Mouse (Mus musculus): ENCODE data around the gene Fgfr2. TPM values are rescaled to one million over a fixed set of nuclear protein-coding genes. Genes with fewer than 3 reads are reported as not detected.

Gene Fgfr2
- polyA plus RNA-seq, 1 experiment from 2014 or later = 93.4 TPM

DNA sequence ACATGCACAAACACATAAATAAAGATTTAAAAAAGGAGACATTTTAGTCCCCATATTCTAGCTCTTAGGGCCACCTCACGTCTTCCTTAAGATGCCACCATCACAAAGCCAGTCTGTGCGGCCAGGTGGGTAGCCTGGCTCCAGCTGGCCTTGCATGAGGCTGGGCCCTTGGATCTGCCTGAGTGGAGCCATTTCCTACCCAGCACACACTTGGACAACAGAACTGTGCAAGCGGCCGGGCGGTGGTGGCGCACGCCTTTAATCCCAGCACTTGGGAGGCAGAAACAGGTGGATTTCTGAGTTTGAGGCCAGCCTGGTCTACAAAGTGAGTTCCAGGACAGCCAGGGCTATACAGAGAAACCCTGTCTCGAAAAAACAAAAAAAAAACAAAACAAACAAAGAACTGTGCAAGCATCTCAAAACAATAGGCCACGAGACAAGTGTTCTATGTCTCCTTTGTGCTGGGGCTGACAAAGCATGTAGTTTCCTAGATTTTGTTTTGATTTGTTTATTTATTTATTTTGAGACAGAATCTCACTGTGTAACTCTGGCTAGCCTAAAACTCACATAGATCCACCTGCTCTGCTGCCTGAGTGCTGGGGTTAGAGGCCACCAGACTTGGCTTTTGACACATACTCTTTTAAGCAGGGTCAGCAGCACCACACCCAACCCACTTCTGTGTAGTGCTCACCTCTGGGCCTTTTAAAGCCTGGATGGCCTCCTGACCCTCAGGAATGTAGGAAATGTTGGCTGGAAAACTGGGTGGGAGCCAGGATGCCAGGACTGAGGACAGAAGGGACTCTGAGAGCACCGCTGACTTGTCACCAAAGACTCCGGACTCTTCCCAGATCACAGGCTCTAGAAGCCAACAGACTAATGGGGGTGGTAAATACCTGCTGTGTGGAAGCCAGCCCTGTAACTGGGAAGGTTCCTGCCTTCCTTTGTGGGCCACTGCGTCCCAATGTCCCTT lies 400.5 kb downstream of the Fgfr2 start:
- Histone ChIP-seq H3K4me3 (replicated peaks; ENCODE audit: low read length) (no peak overlapping the region), H3K36me3 (ENCODE audit: control insufficient read depth, insufficient read depth, low read length) (no peaks in the 10 kb centered on the region), H3K9me3 (replicated peaks; ENCODE audit: control insufficient read depth, low read length) (no peaks in the 10 kb centered on the region), H3K27me3 (ENCODE audit: control insufficient read depth, insufficient read depth, low read length) (no peaks in the 10 kb centered on the region), H3K9ac (ENCODE audit: low read length) (no peak overlapping the region), H3K4me2 (ENCODE audit: low read depth, low read length) (no peak overlapping the region), H3K4me1 (ENCODE audit: control insufficient read depth, insufficient read depth, low read length) (peaks cover 17% of the 10 kb centered on the region), H3K27ac (ENCODE audit: low read length) (no peak overlapping the region)
- WGBS = 91% methylated on average over 12 of the region's 12 CpGs
- ATAC-seq (ENCODE audit: insufficient read depth, low FRiP score) = no peak

DNA sequence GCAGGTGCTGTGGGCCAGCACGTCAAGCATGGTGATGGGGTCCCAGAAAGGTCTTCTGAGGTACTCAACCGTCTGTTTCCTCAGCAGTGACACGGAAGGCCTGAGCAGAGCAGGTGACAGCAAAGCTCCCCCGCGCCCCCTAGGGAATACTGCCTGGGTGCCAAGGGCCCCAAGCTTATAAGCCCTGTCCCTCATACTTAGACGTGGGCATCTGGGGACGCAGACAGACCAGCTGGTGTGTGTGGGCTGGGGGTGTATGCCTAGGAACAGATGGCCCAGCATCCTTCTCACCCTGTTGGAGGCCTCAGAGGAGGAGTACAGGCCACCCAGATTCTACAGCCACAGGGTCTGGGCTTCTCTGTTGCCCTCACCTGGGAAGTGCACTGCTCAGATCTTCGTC lies 402.6 kb downstream of the Fgfr2 start:
- WGBS = 80% methylated on average over 8 of the region's 8 CpGs
- ATAC-seq (ENCODE audit: insufficient read depth, low FRiP score) = no peak

DNA sequence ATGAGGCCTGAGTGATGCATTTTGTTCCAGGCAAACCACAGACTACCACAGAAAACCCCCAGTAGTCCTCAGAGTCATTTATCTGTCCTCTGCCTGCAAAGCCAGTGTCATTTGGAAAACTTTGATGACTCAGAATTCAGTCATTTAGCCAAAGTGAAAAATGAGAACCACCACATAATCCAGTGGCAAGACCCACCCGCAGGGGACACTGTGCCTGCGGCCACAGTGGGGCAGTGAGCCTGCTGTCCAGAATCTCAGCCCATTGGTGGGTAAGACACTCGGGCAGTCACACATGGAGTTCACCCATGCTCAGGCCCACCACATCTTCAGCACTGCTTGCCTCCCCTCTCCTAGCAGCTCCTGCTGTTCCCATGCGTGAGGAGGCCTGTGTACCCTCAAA lies 403.6 kb downstream of the Fgfr2 start:
- peaks cover 12% of the 10 kb centered on the region for H3K4me1 ChIP-seq (ENCODE audit: control insufficient read depth, insufficient read depth, low read length)
- ATAC-seq (ENCODE audit: insufficient read depth, low FRiP score) = no peak
- WGBS = 90% methylated on average over 4 of the region's 4 CpGs
- no peaks in the 10 kb centered on the region for H3K36me3 ChIP-seq (ENCODE audit: control insufficient read depth, insufficient read depth, low read length)
- H3K9me3 ChIP-seq (replicated peaks; ENCODE audit: control insufficient read depth, low read length) = no peaks in the 10 kb centered on the region
- no peak overlapping the region for H3K27ac ChIP-seq (ENCODE audit: low read length)
- H3K9ac ChIP-seq (ENCODE audit: low read length) = no peak overlapping the region
- H3K4me2 ChIP-seq (ENCODE audit: low read depth, low read length) = no peak overlapping the region
- H3K4me3 ChIP-seq (replicated peaks; ENCODE audit: low read length) = no peak overlapping the region
- no peaks in the 10 kb centered on the region for H3K27me3 ChIP-seq (ENCODE audit: control insufficient read depth, insufficient read depth, low read length)

More for the DNA sequence above, 402.6 kb downstream of the Fgfr2 start:
- Histone ChIP-seq H3K4me3 (replicated peaks; ENCODE audit: low read length) (no peak overlapping the region), H3K27me3 (ENCODE audit: control insufficient read depth, insufficient read depth, low read length) (no peaks in the 10 kb centered on the region), H3K4me1 (ENCODE audit: control insufficient read depth, insufficient read depth, low read length) (peaks cover 8% of the 10 kb centered on the region), H3K27ac (ENCODE audit: low read length) (no peak overlapping the region), H3K4me2 (ENCODE audit: low read depth, low read length) (no peak overlapping the region), H3K9ac (ENCODE audit: low read length) (no peak overlapping the region), H3K36me3 (ENCODE audit: control insufficient read depth, insufficient read depth, low read length) (no peaks in the 10 kb centered on the region), H3K9me3 (replicated peaks; ENCODE audit: control insufficient read depth, low read length) (no peaks in the 10 kb centered on the region)

DNA sequence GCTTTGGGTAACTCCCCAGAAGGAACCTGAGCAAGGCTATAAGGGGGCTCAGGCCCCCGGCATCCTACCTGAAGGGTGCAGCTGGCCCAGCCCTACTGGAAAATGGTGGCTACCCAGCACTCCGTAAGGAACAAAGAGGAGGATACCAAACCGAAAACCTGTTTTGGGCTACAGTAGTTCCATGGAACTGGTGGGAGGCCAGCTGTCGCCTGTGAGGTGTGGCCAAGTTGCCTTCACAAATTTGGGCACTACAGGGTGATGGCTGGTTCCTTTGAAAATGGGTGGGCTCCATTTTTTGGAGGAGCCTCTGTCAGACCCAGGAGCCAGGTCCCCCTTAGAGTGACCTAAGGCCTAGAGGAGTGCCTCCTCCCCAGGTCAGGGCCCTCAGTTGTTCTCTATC lies 407.9 kb downstream of the Fgfr2 start:
- WGBS = 96% methylated on average over 4 of the region's 4 CpGs

DNA sequence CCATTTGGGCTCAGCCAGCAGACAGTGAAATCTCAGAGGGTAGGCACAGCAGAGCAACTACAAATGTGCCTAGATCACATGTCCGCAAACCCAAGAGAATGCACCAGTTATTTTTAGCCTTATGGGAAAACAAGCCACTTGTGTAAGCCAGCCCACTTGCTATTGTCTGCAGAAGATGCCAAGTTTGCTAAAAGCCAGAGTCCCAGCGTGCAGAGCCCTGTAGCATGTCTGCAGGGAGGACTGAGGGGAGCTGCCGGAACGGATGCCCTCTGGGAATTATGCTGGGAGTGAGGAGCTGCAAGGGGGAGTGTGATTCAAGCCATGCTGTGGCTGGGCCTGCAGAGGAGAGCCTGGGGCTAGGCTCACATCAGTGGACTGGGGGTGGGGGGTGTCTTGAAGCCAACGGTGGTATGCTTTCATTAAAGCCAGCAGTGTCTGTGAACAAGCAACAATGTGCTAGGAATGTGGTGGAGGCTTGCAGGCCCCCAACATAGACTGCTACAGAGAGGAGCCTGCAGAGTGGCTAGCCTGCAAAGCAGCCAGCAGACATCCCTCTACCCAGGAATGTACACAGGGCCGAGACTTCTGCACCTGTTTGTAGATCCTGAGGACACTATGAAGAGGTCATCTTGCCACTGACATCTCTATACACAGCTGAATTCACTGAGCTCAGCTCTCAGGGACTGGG lies 408.8 kb downstream of the Fgfr2 start:
- peak; percentile 70 for ATAC-seq (ENCODE audit: insufficient read depth, low FRiP score)
- WGBS = 42% methylated on average over 6 of the region's 6 CpGs

More for the DNA sequence above, 407.9 kb downstream of the Fgfr2 start:
- no peaks in the 10 kb centered on the region for H3K9me3 ChIP-seq (replicated peaks; ENCODE audit: control insufficient read depth, low read length)
- ATAC-seq (ENCODE audit: insufficient read depth, low FRiP score) = no peak
- H3K4me1 ChIP-seq (ENCODE audit: control insufficient read depth, insufficient read depth, low read length) = peaks cover 26% of the 10 kb centered on the region
- H3K27ac ChIP-seq (ENCODE audit: low read length) = peak overlapping the region; percentile 72; the same call in 1 of the 2 replicates
- no peaks in the 10 kb centered on the region for H3K36me3 ChIP-seq (ENCODE audit: control insufficient read depth, insufficient read depth, low read length)
- H3K4me2 ChIP-seq (ENCODE audit: low read depth, low read length) = no peak overlapping the region
- H3K4me3 ChIP-seq (replicated peaks; ENCODE audit: low read length) = no peak overlapping the region
- H3K27me3 ChIP-seq (ENCODE audit: control insufficient read depth, insufficient read depth, low read length) = no peaks in the 10 kb centered on the region
- H3K9ac ChIP-seq (ENCODE audit: low read length) = no peak overlapping the region

DNA sequence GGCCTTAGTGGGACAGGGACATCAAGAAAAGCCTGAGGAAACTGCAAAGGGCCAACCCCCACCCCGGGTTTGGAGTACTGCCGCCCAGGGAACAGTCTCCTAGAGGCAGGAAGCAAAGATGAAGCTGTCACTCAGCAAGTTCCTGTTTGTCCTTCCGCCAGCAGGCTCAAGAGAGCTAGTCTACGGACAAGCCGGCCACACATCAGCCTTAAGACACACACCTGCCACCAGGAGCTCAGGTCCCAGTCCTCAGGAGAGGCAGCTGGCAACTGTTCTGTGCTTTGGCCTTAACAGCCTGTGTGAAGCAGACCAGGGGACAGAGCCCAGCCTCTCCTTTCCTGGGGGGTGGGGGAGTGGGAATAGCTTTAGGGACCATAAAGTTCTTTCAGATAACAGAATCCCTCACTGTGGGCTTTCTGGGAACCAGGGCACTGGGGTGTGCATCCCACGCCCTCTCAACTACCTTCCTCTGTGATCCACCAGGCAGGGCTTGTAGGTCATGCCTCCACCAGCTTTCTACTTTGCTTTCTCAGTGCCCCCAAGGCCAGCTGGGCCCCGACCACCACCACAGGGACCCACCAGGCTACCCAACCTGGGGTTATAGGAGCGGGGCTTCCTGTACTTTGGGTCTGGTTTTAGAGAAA lies 409.5 kb downstream of the Fgfr2 start:
- Histone ChIP-seq H3K9ac (ENCODE audit: low read length) (no peak overlapping the region), H3K4me1 (ENCODE audit: control insufficient read depth, insufficient read depth, low read length) (peaks cover 26% of the 10 kb centered on the region), H3K27ac (ENCODE audit: low read length) (peak overlapping the region; percentile 84), H3K4me2 (ENCODE audit: low read depth, low read length) (no peak overlapping the region), H3K9me3 (replicated peaks; ENCODE audit: control insufficient read depth, low read length) (no peaks in the 10 kb centered on the region), H3K27me3 (ENCODE audit: control insufficient read depth, insufficient read depth, low read length) (no peaks in the 10 kb centered on the region), H3K36me3 (ENCODE audit: control insufficient read depth, insufficient read depth, low read length) (no peaks in the 10 kb centered on the region), H3K4me3 (replicated peaks; ENCODE audit: low read length) (no peak overlapping the region)
- 52% methylated on average over 8 of the region's 8 CpGs for WGBS
- ATAC-seq (ENCODE audit: insufficient read depth, low FRiP score) = no peak

More for the DNA sequence above, 408.8 kb downstream of the Fgfr2 start:
- H3K4me3 ChIP-seq (replicated peaks; ENCODE audit: low read length) = no peak overlapping the region
- H3K4me1 ChIP-seq (ENCODE audit: control insufficient read depth, insufficient read depth, low read length) = peaks cover 26% of the 10 kb centered on the region
- peak overlapping the region; percentile 84 for H3K27ac ChIP-seq (ENCODE audit: low read length)
- H3K27me3 ChIP-seq (ENCODE audit: control insufficient read depth, insufficient read depth, low read length) = no peaks in the 10 kb centered on the region
- 0 out of 2 replicates have a peak overlapping the region, but pooled peaks have one; percentile 22 for H3K9ac ChIP-seq (ENCODE audit: low read length)
- H3K9me3 ChIP-seq (replicated peaks; ENCODE audit: control insufficient read depth, low read length) = no peaks in the 10 kb centered on the region
- H3K4me2 ChIP-seq (ENCODE audit: low read depth, low read length) = no peak overlapping the region
- no peaks in the 10 kb centered on the region for H3K36me3 ChIP-seq (ENCODE audit: control insufficient read depth, insufficient read depth, low read length)

DNA sequence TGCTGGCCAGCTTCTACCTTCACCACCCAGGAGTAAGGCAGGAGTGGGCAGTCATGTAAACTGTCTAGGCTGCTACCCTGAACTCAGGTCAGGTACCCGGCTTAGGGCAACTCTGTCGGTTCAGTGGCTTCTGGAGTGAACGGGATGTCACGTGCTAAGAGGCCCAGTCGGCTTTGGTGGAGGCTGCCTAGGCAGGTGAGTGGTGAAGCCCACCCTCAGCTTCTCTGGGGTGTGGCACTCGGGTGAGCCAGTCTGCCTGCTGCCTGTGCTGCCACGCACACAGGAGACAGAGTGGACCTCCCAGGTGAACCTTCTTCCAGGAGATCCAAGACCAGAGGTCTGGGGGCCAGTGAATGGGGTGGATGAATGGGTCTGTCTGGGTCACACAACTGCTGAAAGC lies 410.2 kb downstream of the Fgfr2 start:
- H3K27ac ChIP-seq (ENCODE audit: low read length) = peak overlapping the region; percentile 84; the same call in 1 of the 2 replicates
- no peak overlapping the region for H3K9ac ChIP-seq (ENCODE audit: low read length)
- H3K9me3 ChIP-seq (replicated peaks; ENCODE audit: control insufficient read depth, low read length) = no peaks in the 10 kb centered on the region
- H3K36me3 ChIP-seq (ENCODE audit: control insufficient read depth, insufficient read depth, low read length) = no peaks in the 10 kb centered on the region
- 74% methylated on average over 7 of the region's 7 CpGs for WGBS
- no peaks in the 10 kb centered on the region for H3K27me3 ChIP-seq (ENCODE audit: control insufficient read depth, insufficient read depth, low read length)
- peaks cover 26% of the 10 kb centered on the region for H3K4me1 ChIP-seq (ENCODE audit: control insufficient read depth, insufficient read depth, low read length)
- no peak overlapping the region for H3K4me2 ChIP-seq (ENCODE audit: low read depth, low read length)
- no peak for ATAC-seq (ENCODE audit: insufficient read depth, low FRiP score)
- no peak overlapping the region for H3K4me3 ChIP-seq (replicated peaks; ENCODE audit: low read length)

DNA sequence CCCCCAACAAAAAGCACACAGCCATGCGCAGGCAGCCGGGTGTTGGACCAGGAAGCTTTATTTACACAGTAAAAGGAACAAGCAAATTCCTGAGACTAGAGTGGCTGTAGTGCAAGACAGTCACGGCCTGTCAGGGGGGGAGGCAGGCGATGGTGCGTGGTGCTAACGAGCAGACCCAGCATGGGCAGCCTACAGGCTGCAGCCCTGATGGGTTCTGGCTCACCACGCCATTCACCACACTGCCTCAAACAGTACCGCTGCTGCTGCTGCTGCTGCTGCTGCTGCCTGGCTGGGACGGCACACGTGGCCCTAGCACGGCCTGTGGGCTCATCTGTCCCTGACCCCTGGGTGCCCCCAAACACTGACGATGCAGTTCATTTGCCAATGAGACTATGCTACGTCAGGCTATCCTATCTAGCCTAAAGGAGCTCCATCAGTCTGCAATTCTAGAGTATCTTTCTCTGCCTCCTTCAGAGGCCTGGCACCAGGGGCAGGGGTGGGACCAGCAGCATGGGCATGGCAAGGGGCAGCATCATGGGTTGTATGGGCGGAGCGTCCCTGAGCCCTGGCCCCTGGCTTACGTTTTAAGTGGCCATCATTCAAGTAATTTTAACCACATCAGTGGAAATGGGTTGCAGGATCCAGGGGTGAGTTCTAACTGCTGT lies 411.0 kb downstream of the Fgfr2 start:
- H3K9ac ChIP-seq (ENCODE audit: low read length) = no peak overlapping the region; the same call in 1 of the 2 replicates
- H3K27ac ChIP-seq (ENCODE audit: low read length) = peak overlapping the region; percentile 44; the same call in 1 of the 2 replicates
- no peaks in the 10 kb centered on the region for H3K27me3 ChIP-seq (ENCODE audit: control insufficient read depth, insufficient read depth, low read length)
- no peaks in the 10 kb centered on the region for H3K36me3 ChIP-seq (ENCODE audit: control insufficient read depth, insufficient read depth, low read length)
- no peak overlapping the region for H3K4me3 ChIP-seq (replicated peaks; ENCODE audit: low read length)
- H3K9me3 ChIP-seq (replicated peaks; ENCODE audit: control insufficient read depth, low read length) = no peaks in the 10 kb centered on the region
- 25% methylated on average over 16 of the region's 16 CpGs for WGBS
- H3K4me1 ChIP-seq (ENCODE audit: control insufficient read depth, insufficient read depth, low read length) = peaks cover 26% of the 10 kb centered on the region
- ATAC-seq (ENCODE audit: insufficient read depth, low FRiP score) = peak; percentile 7; the same call in 1 of the 2 replicates
- peak overlapping the region; percentile 20; the same call in 1 of the 2 replicates for H3K4me2 ChIP-seq (ENCODE audit: low read depth, low read length)

Data from stomach, embryonic 16.5 days (tissue).